Mouse (Mus musculus): ENCODE measurements around the gene Cacng8. TPM values are rescaled to one million over a fixed set of nuclear protein-coding genes. Genes with fewer than 3 reads are reported as not detected.

Cacng8 gene
- polyA plus RNA-seq (2015; fragmentation: Nextera tagmentation; extraction: Ambion mirVana) = 2.0 and 2.2 TPM in 2 replicates

DNA sequence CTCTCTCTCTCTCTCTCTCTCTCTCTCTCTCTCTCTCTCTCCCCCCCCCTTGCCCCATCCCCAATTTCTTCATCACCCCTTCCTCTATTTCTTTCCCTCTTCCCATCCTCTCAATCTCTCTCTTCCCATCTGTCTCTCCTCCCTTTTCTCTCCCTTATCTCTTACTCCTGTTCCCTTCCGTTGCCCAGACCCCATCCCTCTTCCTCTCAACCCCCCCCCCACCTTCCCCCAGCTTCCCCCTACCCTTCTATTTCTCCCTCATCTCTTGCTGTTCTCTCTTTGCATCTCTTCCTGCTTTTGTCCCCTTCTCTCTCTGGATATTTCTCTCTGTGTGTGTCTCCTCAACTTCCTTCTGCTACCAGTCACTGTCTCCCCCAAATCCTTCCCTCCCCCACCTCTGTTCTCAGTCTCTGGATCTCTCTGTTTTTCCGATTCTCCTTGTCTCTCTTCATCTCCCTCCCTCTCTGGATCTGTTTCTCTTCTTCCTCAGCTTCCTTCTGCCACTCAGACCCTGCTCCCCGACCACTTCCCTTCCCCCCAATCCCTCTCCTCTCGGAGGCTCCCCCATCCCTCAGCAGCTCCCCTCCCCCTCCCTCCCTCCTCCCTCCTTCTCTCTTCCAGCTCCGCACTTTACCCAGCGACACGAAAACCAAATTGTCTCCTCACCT is at the start of gene Cacng8:
Cacng8 (plus strand) TSS at position 271 of the 668 bp plus-strand sequence.
- Histone ChIP-seq H3K4me3 (replicated peaks) (peak within 1 kb of the TSS; percentile 26), H3K27me3 (replicated peaks) (no peaks in the 10 kb centered on the region), H3K9ac (no peak within 1 kb of the TSS), H3K36me3 (no peaks in the 10 kb centered on the region), H3K9me3 (no peaks in the 10 kb centered on the region), H3K4me1 (replicated peaks) (no peaks in the 10 kb centered on the region), H3K27ac (no peak within 1 kb of the TSS), H3K4me2 (replicated peaks) (peak within 1 kb of the TSS; percentile 54)
- no peak for ATAC-seq
- WGBS = 0% methylated on average over 7 of the region's 7 CpGs

DNA sequence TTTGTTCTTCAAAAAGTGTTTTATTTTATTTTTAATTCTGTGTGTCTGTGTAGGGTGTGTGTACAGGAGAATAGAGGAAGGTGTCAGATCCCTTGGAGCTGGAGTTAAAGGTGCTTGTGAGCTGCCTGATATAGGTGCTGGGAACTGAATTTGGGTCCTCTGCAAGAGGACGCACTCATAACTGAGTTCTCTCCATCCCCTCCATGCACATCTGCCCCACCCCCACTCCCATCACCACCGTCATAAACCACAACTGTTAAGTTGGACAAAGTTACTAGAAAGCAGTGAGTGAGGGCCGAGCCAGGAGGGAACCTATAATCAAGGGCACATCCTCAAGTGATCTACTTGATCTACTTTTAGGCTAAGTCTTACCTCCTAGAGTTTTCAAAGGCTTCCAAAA is 46.6 kb upstream of the Cacng8 start:
- Histone ChIP-seq H3K4me1 (replicated peaks) (no peaks in the 10 kb centered on the region), H3K36me3 (no peaks in the 10 kb centered on the region), H3K9ac (no peak overlapping the region), H3K27me3 (replicated peaks) (no peaks in the 10 kb centered on the region), H3K9me3 (no peaks in the 10 kb centered on the region), H3K4me3 (replicated peaks) (no peak overlapping the region), H3K4me2 (replicated peaks) (no peak overlapping the region), H3K27ac (no peak overlapping the region)
- ATAC-seq = no peak
- 89% methylated on average over 3 of the region's 3 CpGs for WGBS

DNA sequence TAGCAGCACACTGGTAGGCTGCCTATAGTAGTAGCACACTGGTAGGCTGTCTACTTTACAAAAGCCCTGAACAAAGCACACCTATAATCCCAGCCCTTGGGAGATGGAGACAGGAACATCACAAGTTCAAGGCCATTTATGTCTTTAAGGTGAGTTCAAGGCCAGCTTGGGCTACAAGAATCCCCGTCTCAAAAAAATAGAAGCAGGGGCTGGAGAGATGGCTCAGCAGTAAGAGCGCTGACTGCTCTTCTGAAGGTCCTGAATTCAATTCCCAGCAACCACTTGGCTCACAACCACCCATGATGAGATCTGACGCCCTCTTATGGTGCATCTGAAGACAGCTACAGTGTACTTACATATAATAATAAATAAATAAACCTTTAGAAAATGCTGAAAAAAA is 45.2 kb upstream of the Cacng8 start:
- H3K27ac ChIP-seq = no peak overlapping the region
- H3K9me3 ChIP-seq = no peaks in the 10 kb centered on the region
- H3K4me2 ChIP-seq (replicated peaks) = no peak overlapping the region
- no peak overlapping the region for H3K9ac ChIP-seq
- no peak overlapping the region for H3K4me3 ChIP-seq (replicated peaks)
- no peaks in the 10 kb centered on the region for H3K36me3 ChIP-seq
- over 99% methylated on average over 3 of the region's 3 CpGs for WGBS
- no peak for ATAC-seq
- H3K27me3 ChIP-seq (replicated peaks) = no peaks in the 10 kb centered on the region
- H3K4me1 ChIP-seq (replicated peaks) = no peaks in the 10 kb centered on the region

DNA sequence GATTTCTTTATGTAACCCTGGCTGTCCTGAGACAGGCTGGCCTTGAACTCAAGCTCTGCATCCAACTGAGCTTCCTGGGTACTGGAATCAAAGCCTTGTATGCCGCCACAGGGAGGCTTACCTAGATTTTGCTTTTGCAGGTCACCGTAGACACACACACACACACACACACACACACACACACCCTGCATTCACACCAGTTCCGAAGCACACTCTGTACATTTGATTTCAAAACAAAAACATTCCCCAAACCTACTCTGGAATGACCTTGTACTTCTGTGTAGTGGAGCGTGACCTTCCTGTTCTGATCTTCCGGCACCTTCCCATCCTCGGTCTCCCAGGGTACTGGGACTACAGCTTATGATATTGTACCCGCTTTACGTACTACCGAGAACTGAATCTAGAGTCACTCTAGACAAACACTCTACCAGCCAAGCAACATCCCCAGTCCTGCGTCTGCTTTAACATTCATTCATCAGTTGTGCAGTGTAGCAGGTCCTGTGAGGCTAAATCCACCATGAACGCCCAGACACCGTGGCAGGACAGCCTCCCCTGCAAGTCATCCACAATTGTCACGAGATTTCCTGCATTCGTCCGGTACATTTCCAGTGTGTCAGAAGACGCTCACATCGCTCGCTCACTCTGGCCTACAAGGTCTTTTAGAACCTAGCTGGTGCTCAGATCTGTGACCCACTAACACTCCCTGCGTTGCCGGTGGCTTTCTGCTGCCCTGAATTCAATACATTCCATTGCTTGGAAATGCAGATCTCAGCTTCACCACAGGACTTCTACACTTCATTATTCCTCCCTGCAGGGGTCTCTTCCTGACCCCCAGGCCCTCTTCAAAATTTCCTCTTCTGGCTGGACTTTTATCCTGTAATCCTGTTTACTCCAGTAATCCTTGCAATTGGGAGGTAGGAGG is 42.9 kb upstream of the Cacng8 start:
- Histone ChIP-seq H3K27ac (no peak overlapping the region), H3K4me3 (replicated peaks) (no peak overlapping the region), H3K27me3 (replicated peaks) (no peaks in the 10 kb centered on the region), H3K36me3 (no peaks in the 10 kb centered on the region), H3K9ac (no peak overlapping the region), H3K9me3 (no peaks in the 10 kb centered on the region), H3K4me2 (replicated peaks) (no peak overlapping the region), H3K4me1 (replicated peaks) (no peaks in the 10 kb centered on the region)
- ATAC-seq = no peak
- WGBS = 69% methylated on average over 20 of the region's 20 CpGs

DNA sequence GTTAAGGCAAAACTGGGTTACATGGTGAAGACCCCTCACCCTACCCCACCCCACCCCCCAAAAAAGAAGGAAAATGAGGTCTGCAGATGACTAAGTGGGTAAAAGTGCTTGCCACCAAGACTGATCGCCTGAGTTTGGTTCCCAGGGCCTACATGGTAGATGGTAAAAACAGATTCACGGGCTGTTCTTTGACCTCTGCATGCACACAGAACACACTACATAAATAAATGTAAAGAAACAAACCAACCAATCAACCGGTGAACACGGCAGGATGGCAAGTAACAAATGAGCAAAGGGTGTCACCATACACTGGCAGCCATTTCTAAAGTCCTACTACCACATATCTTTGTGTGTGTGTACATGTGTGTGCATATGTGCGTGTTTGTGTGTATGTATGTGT is 42.2 kb upstream of the Cacng8 start:
- Histone ChIP-seq H3K9me3 (no peaks in the 10 kb centered on the region), H3K4me2 (replicated peaks) (no peak overlapping the region), H3K36me3 (no peaks in the 10 kb centered on the region), H3K27ac (no peak overlapping the region), H3K27me3 (replicated peaks) (no peaks in the 10 kb centered on the region), H3K4me3 (replicated peaks) (no peak overlapping the region), H3K9ac (no peak overlapping the region), H3K4me1 (replicated peaks) (no peaks in the 10 kb centered on the region)
- no peak for ATAC-seq
- 67% methylated on average over 5 of the region's 5 CpGs for WGBS

DNA sequence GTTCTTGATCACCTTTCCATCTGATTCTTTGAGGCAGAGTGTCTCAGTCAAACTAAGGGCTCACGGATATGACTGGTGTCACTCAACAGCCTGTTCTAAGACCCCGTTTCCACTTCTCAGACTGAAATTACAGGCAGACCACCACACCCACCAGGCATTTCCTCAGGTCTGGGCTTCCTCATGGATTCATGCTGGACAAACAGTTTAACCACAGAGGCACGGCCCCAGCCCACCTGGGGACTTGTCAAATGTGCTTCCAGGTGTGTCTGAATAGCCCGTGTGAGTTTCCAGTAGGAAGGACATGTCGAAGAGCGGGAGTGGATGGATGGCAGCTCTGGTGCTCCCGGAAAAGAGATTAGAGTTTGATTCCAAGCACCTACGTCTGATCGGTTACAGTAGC is 40.7 kb upstream of the Cacng8 start:
- no peak overlapping the region for H3K9ac ChIP-seq
- H3K36me3 ChIP-seq = no peaks in the 10 kb centered on the region
- H3K27ac ChIP-seq = no peak overlapping the region
- H3K9me3 ChIP-seq = no peaks in the 10 kb centered on the region
- no peak overlapping the region for H3K4me3 ChIP-seq (replicated peaks)
- H3K4me2 ChIP-seq (replicated peaks) = no peak overlapping the region
- no peaks in the 10 kb centered on the region for H3K4me1 ChIP-seq (replicated peaks)
- ATAC-seq = no peak
- no peaks in the 10 kb centered on the region for H3K27me3 ChIP-seq (replicated peaks)
- 91% methylated on average over 9 of the region's 9 CpGs for WGBS

DNA sequence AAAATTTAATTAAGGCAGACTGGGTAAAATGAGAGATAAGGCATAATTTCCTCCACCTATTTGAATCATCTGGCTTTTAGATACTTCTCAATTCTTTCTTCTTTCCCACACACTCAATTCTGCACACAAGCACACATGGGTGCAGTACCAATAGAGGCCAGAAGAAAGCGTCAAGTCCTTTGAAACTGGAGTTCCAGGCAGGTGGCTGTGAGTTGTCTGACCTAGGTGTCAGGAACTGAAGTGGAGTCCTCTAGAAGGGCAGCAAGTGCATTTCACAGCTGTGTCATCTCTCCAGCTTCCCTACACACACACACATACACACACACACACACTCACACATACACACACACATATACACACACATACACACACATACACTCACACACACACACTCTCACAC is 38.9 kb upstream of the Cacng8 start:
- Histone ChIP-seq H3K27ac (no peak overlapping the region), H3K4me3 (replicated peaks) (no peak overlapping the region), H3K9me3 (no peaks in the 10 kb centered on the region), H3K4me1 (replicated peaks) (no peaks in the 10 kb centered on the region), H3K36me3 (no peaks in the 10 kb centered on the region), H3K27me3 (replicated peaks) (no peaks in the 10 kb centered on the region), H3K9ac (no peak overlapping the region), H3K4me2 (replicated peaks) (no peak overlapping the region)
- WGBS = 83% methylated on average over 1 of the region's 1 CpGs
- ATAC-seq = no peak

DNA sequence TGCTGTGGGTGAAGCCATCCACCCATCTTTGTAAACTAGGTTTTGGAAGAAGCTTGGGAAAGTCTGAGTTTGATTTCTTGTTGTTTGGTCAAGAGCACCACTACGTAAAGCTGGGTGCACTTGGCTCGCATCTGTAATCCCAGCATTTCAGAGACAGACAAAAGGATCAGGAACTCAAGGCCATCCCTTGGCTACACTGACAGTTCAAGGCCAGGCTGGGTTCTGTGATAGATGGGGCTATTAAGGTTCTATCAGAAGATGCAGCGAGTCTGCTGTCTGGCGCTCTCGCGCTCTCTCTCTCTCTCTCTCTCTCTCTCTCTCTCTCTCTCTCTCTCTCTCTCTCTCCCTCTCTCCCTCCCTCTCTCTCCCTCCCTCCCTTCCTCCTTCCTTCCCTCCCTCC is 35.6 kb upstream of the Cacng8 start:
- H3K27ac ChIP-seq = no peak overlapping the region
- WGBS = 80% methylated on average over 6 of the region's 6 CpGs
- no peak for ATAC-seq

DNA sequence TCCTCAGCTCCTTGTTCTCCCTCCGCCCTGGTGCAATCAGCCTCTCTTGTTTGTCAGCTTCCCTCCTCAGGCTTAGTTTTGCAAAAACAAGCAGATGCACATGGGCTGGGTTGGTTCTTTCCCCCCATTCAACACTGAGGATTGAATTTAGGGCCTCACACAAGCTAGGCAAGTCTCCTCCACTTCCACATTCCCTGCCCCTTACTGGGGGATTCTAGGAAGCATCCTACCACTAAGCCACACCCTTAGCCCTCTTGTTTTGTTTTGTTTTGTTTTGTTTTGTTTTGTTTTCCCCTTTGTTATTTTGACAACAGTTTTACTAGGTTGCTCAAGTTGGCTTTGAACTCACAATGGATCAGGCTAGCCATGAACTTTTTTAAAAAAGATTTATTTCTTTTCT is 29.8 kb upstream of the Cacng8 start:
- Histone ChIP-seq H3K4me1 (replicated peaks) (no peaks in the 10 kb centered on the region), H3K4me3 (replicated peaks) (no peak overlapping the region), H3K27ac (no peak overlapping the region), H3K9me3 (no peaks in the 10 kb centered on the region), H3K27me3 (replicated peaks) (no peaks in the 10 kb centered on the region), H3K36me3 (no peaks in the 10 kb centered on the region), H3K9ac (no peak overlapping the region), H3K4me2 (replicated peaks) (no peak overlapping the region)
- 91% methylated on average over 1 of the region's 1 CpGs for whole genome bisulfite sequencing
- no peak for ATAC-seq

More for the DNA sequence above, 35.6 kb upstream of the Cacng8 start:
- no peaks in the 10 kb centered on the region for H3K4me1 ChIP-seq (replicated peaks)
- H3K9ac ChIP-seq = no peak overlapping the region
- no peak overlapping the region for H3K4me2 ChIP-seq (replicated peaks)
- no peaks in the 10 kb centered on the region for H3K27me3 ChIP-seq (replicated peaks)
- no peaks in the 10 kb centered on the region for H3K36me3 ChIP-seq
- no peaks in the 10 kb centered on the region for H3K9me3 ChIP-seq
- no peak overlapping the region for H3K4me3 ChIP-seq (replicated peaks)

DNA sequence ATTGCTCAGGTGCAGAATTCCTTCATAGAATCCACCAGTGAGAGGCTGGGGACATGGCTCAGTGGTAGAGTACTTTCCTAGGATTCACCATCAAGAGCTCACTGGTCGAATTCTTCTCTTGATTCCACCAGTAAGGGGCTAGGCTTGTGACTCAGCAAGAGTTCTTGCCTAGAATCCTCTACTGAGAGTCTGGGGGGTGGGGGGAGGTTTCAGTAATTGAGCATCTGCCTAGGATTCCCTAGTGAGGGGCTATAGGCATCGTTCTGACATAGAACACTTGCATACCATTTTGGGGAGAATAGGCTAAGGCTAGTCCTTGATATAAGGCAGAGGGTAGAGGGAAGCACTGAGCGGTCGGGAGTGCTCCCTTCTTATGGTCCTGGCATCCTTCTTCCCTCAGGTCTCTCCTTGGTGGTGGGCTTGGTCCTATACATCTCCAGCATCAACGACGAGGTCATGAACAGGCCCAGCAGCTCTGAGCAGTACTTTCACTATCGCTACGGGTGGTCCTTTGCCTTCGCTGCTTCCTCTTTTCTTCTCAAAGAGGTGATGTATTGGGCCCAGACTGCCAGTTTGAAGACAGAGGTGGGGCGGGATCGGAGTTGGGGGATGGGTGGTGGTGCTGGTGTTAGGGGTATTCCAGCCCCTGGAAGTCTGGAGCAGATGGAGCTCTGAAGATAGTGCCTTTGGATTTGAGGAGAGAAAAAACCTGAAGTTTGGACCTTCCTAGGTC is 24.8 kb upstream of the Cacng8 start:
- no peak for ATAC-seq
- WGBS = 39% methylated on average over 11 of the region's 11 CpGs
- H3K27ac ChIP-seq = no peak overlapping the region
- no peak overlapping the region for H3K4me3 ChIP-seq (replicated peaks)
- H3K9ac ChIP-seq = no peak overlapping the region
- H3K27me3 ChIP-seq (replicated peaks) = peaks cover 17% of the 10 kb centered on the region; the same call in 1 of the 2 replicates
- H3K4me2 ChIP-seq (replicated peaks) = no peak overlapping the region
- peaks cover 8% of the 10 kb centered on the region; the same call in 1 of the 2 replicates for H3K4me1 ChIP-seq (replicated peaks)
- no peaks in the 10 kb centered on the region for H3K36me3 ChIP-seq
- H3K9me3 ChIP-seq = no peaks in the 10 kb centered on the region

DNA sequence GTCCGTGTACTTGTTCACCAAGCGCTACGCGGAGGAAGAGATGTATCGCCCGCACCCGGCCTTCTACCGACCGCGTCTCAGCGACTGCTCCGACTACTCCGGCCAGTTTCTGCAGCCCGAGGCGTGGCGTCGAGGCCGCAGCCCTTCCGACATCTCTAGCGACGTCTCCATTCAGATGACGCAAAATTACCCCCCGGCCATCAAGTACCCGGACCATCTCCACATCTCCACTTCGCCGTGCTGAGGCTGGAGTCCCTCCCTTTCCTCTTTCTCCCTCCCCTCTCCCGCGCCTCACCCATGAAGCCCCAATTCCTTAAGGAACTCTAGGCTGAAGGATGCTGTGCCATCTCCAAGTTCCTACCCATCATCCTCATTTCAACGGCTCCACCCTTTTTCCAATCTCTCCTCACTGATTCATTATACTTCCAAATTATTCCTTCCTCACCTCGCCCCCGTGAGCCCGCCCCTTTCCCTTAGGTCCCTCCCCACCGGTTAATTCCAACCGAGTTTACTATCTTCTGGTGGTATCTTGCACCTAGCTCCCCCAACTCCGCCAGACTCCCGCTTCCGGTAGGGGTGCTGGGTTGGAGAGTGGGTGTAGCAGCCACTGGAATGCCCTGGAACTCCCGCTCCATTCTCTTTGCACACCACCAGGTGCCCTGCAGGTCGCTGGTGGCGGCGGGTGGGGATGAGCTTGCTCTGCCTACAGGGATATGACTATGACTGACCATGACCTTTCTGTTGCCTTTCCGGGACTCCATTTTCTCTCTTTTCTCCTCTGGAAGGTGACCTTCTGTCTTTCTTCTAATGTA is 23.6 kb upstream of the Cacng8 start:
- H3K36me3 ChIP-seq = no peaks in the 10 kb centered on the region
- H3K27me3 ChIP-seq (replicated peaks) = peaks cover 17% of the 10 kb centered on the region; the same call in 1 of the 2 replicates
- no peak overlapping the region for H3K9ac ChIP-seq
- no peak overlapping the region for H3K27ac ChIP-seq
- H3K9me3 ChIP-seq = no peaks in the 10 kb centered on the region
- ATAC-seq = peak; percentile 41
- peak overlapping the region; percentile 42 for H3K4me2 ChIP-seq (replicated peaks)
- no peak overlapping the region for H3K4me3 ChIP-seq (replicated peaks)
- peaks cover 8% of the 10 kb centered on the region; the same call in 1 of the 2 replicates for H3K4me1 ChIP-seq (replicated peaks)
- WGBS = 21% methylated on average over 42 of the region's 42 CpGs
